Mouse (Mus musculus) G1E (cell line): ENCODE results near the gene Tnfsf9.

Experiments used
- CTCF ChIP-seq: IDR thresholded peaks from 2 replicates; pipeline ENCODE4 v1.5.1; 2012; ENCODE audit warnings: low read depth, low read length, inconsistent platforms, mixed read lengths
- GATA1 ChIP-seq: IDR thresholded peaks from 2 replicates; pipeline ENCODE4 v1.6.1; 2012; ENCODE audit warnings: borderline replicate concordance, low read length, inconsistent platforms, mixed read lengths

DNA sequence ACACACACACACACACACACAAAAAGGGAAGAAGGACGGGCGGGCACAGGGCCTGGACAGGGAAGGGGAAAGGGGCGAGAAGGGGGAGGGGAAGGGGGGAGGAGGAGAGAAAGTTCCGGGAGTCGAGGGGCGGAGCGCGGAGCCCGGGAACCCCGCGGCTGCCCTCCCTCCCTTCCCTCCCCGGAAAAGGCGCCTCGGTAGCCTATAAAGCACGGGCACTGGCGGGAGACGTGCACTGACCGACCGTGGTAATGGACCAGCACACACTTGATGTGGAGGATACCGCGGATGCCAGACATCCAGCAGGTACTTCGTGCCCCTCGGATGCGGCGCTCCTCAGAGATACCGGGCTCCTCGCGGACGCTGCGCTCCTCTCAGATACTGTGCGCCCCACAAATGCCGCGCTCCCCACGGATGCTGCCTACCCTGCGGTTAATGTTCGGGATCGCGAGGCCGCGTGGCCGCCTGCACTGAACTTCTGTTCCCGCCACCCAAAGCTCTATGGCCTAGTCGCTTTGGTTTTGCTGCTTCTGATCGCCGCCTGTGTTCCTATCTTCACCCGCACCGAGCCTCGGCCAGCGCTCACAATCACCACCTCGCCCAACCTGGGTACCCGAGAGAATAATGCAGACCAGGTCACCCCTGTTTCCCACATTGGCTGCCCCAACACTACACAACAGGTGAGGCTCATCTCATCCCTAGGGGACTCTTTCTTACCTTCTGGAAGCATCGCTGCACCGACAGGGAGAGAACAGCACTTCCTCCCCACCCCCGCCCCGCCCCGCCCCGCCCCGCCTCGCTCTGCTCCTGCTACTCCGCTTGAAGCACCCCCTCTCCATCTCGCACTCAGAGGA is at the start of gene Tnfsf9:
- TF ChIP-seq CTCF (no peak), GATA1 (no peak)
